In genomic region chr3:55520240-55521180, GRCm38 (mm10) we compare ENCODE assay signal across 8 mouse cellular contexts. TPM values are rescaled to one million over a fixed set of nuclear protein-coding genes. Genes with fewer than 3 reads are reported as not detected.
DNase-seq lines count a peak whose midpoint lies in the region; ATAC-seq lines count a peak whose summit lies in the region.
"Had no signal": no experiment of that assay in that cellular context is flagged by ENCODE, and none has a peak within 500 bp of the region (broad histone marks: within the 10 kb centered on the region; RNA-seq: fewer than 3 reads in every experiment).

No protein-coding gene starts in this region.

- H3K27me3 ChIP-seq in forebrain, embryonic 13.5 days = no peaks in the 10 kb centered on the region

- WGBS in forebrain, embryonic 13.5 days = 17% methylated on average over 12 of the region's 12 CpGs

- DNase-seq in R1 (ENCODE audit: low read depth, low spot score) = peak; percentile 69
- peak; percentile 25 for DNase-seq in c-Kit-positive CD71-positive TER-119-positive erythroid progenitor cells, embryonic 14.5 days (ENCODE audit: low spot score)
- peak; percentile 66 to 70 for DNase-seq in heart, postnatal 36 days
- DNase-seq in layer of hippocampus, adult 9-10 months (ENCODE audit: low spot score) = peak; percentile 78
- peak; percentile 80 for DNase-seq in lung, postnatal 36 days
- DNase-seq in right cerebral cortex, adult 2 months (ENCODE audit: low spot score in 2 of 2) = peak; percentile 81 to 82

- H3K9ac ChIP-seq in forebrain, embryonic 13.5 days = no peak overlapping the region

- H3K9me3 ChIP-seq in forebrain, embryonic 13.5 days (replicated peaks) = no peaks in the 10 kb centered on the region

- no peak overlapping the region for H3K4me2 ChIP-seq in forebrain, embryonic 13.5 days

- no peaks in the 10 kb centered on the region for H3K36me3 ChIP-seq in forebrain, embryonic 13.5 days (ENCODE audit: poor library complexity, severe bottlenecking)

- peak overlapping the region; percentile 41 for H3K27ac ChIP-seq in forebrain, embryonic 13.5 days

- peaks cover 53% of the 10 kb centered on the region for H3K4me1 ChIP-seq in forebrain, embryonic 13.5 days

- no peak overlapping the region for H3K4me3 ChIP-seq in forebrain, embryonic 13.5 days

- intact Hi-C loops in heart, postnatal 36 days (cut with DNase I) = loop anchor here (2.0 kb wide), 1 partner anchor 480 kb away; no protein-coding TSS in a partner anchor

- ATAC-seq in forebrain, embryonic 13.5 days = peak; percentile 81

RNA-seq across cellular contexts. Expression of gene Gm21954, which starts 48.5 kb away (rescaled TPM):
- not detected in 2 replicates for polyA plus RNA-seq in forebrain, embryonic 13.5 days (2015; fragmentation: Nextera tagmentation; extraction: Ambion mirVana)
- total RNA-seq in heart, postnatal 36 days (2021) = not detected
- total RNA-seq: left cerebral cortex, postnatal 36 days had no signal

Comparison
In these comparisons a context has a peak if more than half of its experiments do, and no peak if none do; other contexts are left out.
1. DNase-seq: peak in every context shown above with its lines; median percentile 82 in right cerebral cortex, adult 2 months; 80 in lung, postnatal 36 days; 78 in layer of hippocampus, adult 9-10 months; 69 in R1; 68 in heart, postnatal 36 days; 25 in c-Kit-positive CD71-positive TER-119-positive erythroid progenitor cells, embryonic 14.5 days.